ENCODE assay signal across 13 mouse cellular contexts in the genomic region with DNA sequence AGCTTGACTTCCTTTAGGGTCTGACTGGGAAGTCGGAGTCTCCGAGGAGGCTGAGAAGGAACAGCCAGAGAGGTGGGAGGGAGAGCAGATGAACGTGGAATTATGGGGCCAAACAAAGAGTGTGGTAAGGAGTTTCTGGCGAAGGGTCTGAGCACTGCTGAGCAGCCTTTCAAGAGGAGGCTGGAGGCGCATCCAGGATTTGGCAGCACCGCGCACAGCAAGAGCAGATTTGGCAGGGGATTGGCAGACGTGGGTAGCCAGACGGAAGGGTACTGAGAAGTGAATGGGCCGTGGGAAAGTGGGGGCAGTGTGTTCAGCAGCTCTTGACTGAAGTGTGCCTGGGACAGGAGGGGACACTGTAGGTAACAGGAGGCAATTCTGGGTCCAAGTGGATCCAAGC. TPM values are rescaled to one million over a fixed set of nuclear protein-coding genes. Genes with fewer than 3 reads are reported as not detected.
A peak's percentile ranks its signal among the peaks of the same experiment; 100 is the strongest.
DNase-seq lines count a peak whose midpoint lies in the region; ATAC-seq and TF ChIP-seq lines count a peak whose summit lies in the region.
"Had no signal": no experiment of that assay in that cellular context is flagged by ENCODE, and none has a peak within 500 bp of the region (broad histone marks: within the 10 kb centered on the region; RNA-seq: fewer than 3 reads in every experiment).

No protein-coding gene starts in this region.

- H3K4me3 ChIP-seq in neural tube, embryonic 15.5 days (replicated peaks) = no peak overlapping the region
- no peak overlapping the region for H3K4me3 ChIP-seq in left cerebral cortex, adult 2 months
- H3K4me3 ChIP-seq: liver, embryonic 13.5 days had no signal

- no peaks in the 10 kb centered on the region for H3K9me3 ChIP-seq in neural tube, embryonic 15.5 days (replicated peaks)
- H3K9me3 ChIP-seq: liver, embryonic 13.5 days had no signal

- WGBS in neural tube, embryonic 15.5 days = 61% methylated on average over 10 of the region's 10 CpGs

- H3K36me3 ChIP-seq in neural tube, embryonic 15.5 days = no peaks in the 10 kb centered on the region
- H3K36me3 ChIP-seq: liver, embryonic 13.5 days had no signal

- no peak for TF ChIP-seq CTCF in left cerebral cortex, adult 2 months (IDR thresholded peaks at IDR 0.05)

- ATAC-seq in neural tube, embryonic 15.5 days (ENCODE audit: low FRiP score) = no peak
- no peak for ATAC-seq in erythroid progenitor cell, adult 5-6 weeks (replicated peaks; ENCODE audit: low FRiP score, poor library complexity, severe bottlenecking)
- ATAC-seq: activated CD4-positive, CD25-positive, alpha-beta regulatory T cell, adult 4 months had no signal

- no peak for DNase-seq in neural tube, embryonic 10.5 days (ENCODE audit: extremely low spot score, low spot score)
- peak; percentile 54 to 60 for DNase-seq in frontal cortex, postnatal 14 days (ENCODE audit: low spot score in 2 of 2)
- DNase-seq in left cerebral cortex, adult 2 months (ENCODE audit: extremely low spot score in 1 of 2, low spot score in 2 of 2) = peak; percentile 65 to 68
- DNase-seq in right cerebral cortex, postnatal 4 days = peak; percentile 52
- DNase-seq in ovary, postnatal 36 days (ENCODE audit: low spot score) = no peak
- DNase-seq in thymus, postnatal 4 days = no peak
- DNase-seq: kidney, adult 8-10 months; liver, embryonic 13.5 days had no signal

- H3K4me2 ChIP-seq in neural tube, embryonic 15.5 days = no peak overlapping the region
- H3K4me2 ChIP-seq: liver, embryonic 13.5 days had no signal

- H3K9ac ChIP-seq in neural tube, embryonic 15.5 days (replicated peaks) = no peak overlapping the region
- H3K9ac ChIP-seq: liver, embryonic 13.5 days had no signal

- 0 out of 2 replicates have a peak overlapping the region, but pooled peaks have one; percentile 37 for H3K27ac ChIP-seq in neural tube, embryonic 15.5 days (replicated peaks)
- peak overlapping the region; percentile 53; the same call in 1 of the 2 replicates for H3K27ac ChIP-seq in left cerebral cortex, adult 2 months
- H3K27ac ChIP-seq: liver, embryonic 13.5 days had no signal

- H3K27me3 ChIP-seq in neural tube, embryonic 15.5 days (replicated peaks) = no peaks in the 10 kb centered on the region

- H3K4me1 ChIP-seq in neural tube, embryonic 15.5 days = peaks cover 45% of the 10 kb centered on the region
- H3K4me1 ChIP-seq: liver, embryonic 13.5 days had no signal

- intact Hi-C loops in left cerebral cortex, adult 2 months (cut with DNase I) = loop anchor here (2.0 to 10.0 kb wide), 3 partner anchors 58 to 650 kb away; no protein-coding TSS in a partner anchor

RNA-seq across cellular contexts. Expression of gene Ghrhr, which starts 18.8 kb away (rescaled TPM):
- not detected in 2 replicates for polyA plus RNA-seq in neural tube, embryonic 15.5 days (2015; fragmentation: Nextera tagmentation; extraction: Ambion mirVana)
- total RNA-seq in left cerebral cortex, adult 2 months (2021) = not detected
- total RNA-seq in erythroid progenitor cell, adult 5-6 weeks (2015; ENCODE audit: low replicate concordance) = 0.84 TPM in 1 of 2 replicates, not detected in the other
- total RNA-seq in erythroid progenitor cell, adult 5-6 weeks (2017; ENCODE audit: low replicate concordance) = not detected in 2 replicates
- total RNA-seq: CH12.LX had no signal
- polyA plus RNA-seq: activated CD4-positive, CD25-positive, alpha-beta regulatory T cell, adult 4 months; embryonic facial prominence, embryonic 11.5 days had no signal

RNA-seq across cellular contexts. Expression of gene Adcyap1r1, which starts 56.9 kb away (rescaled TPM):
- polyA plus RNA-seq in neural tube, embryonic 15.5 days (2015; fragmentation: Nextera tagmentation; extraction: Ambion mirVana) = 51.1 and 55.5 TPM in 2 replicates
- total RNA-seq in left cerebral cortex, adult 2 months (2021) = 100 to 1,000 TPM; 118 to 121 TPM
- total RNA-seq in erythroid progenitor cell, adult 5-6 weeks (2015; ENCODE audit: low replicate concordance) = not detected in 2 replicates
- 0.26 TPM in 1 of 2 replicates, not detected in the other for total RNA-seq in erythroid progenitor cell, adult 5-6 weeks (2017; ENCODE audit: low replicate concordance)
- total RNA-seq: CH12.LX had no signal
- polyA plus RNA-seq: activated CD4-positive, CD25-positive, alpha-beta regulatory T cell, adult 4 months had no signal

RNA-seq across cellular contexts. Expression of gene Aqp1, which starts 58.6 kb away (rescaled TPM):
- 7.4 and 11.5 TPM in 2 replicates for polyA plus RNA-seq in neural tube, embryonic 15.5 days (2015; fragmentation: Nextera tagmentation; extraction: Ambion mirVana)
- under 1 TPM; 0.47 to 0.75 TPM for total RNA-seq in left cerebral cortex, adult 2 months (2021)
- 700 and 745 TPM in 2 replicates for total RNA-seq in erythroid progenitor cell, adult 5-6 weeks (2015; ENCODE audit: low replicate concordance)
- total RNA-seq in erythroid progenitor cell, adult 5-6 weeks (2017; ENCODE audit: low replicate concordance) = 1,033 and 1,282 TPM in 2 replicates
- total RNA-seq: CH12.LX had no signal

Comparison
In these comparisons a context has a peak if more than half of its experiments do, and no peak if none do; other contexts are left out.
1. DNase-seq: peak in frontal cortex, postnatal 14 days (2 of 2), left cerebral cortex, adult 2 months (2 of 2) and right cerebral cortex, postnatal 4 days (single experiment); none in neural tube, embryonic 10.5 days (single experiment), ovary, postnatal 36 days (single experiment) and thymus, postnatal 4 days (single experiment).
2. RNA of gene Adcyap1r1, which starts 56.9 kb away (total RNA-seq): 118 to 121 TPM in left cerebral cortex, adult 2 months; 0.26 TPM in erythroid progenitor cell, adult 5-6 weeks; every median in the first group is over 10 times any median in the second.
3. RNA of gene Aqp1, which starts 58.6 kb away (total RNA-seq): 700 to 1,282 TPM in erythroid progenitor cell, adult 5-6 weeks; 0.47 to 0.75 TPM in left cerebral cortex, adult 2 months; every median in the first group is over 100 times any median in the second.